Mouse (Mus musculus) cerebral cortex, adult 2 months (tissue): Measurements from ENCODE around the gene Cisd3.

ENCODE experiments used
- WGBS: fragments of 180-500 bp; shearing (Covaris S2); methylation state at CpG from one replicate; pipeline ENCODE4 v1.1.7; 2018; 5-methylcytosine and 5-hydroxymethylcytosine counted together

Gene Cisd3

DNA sequence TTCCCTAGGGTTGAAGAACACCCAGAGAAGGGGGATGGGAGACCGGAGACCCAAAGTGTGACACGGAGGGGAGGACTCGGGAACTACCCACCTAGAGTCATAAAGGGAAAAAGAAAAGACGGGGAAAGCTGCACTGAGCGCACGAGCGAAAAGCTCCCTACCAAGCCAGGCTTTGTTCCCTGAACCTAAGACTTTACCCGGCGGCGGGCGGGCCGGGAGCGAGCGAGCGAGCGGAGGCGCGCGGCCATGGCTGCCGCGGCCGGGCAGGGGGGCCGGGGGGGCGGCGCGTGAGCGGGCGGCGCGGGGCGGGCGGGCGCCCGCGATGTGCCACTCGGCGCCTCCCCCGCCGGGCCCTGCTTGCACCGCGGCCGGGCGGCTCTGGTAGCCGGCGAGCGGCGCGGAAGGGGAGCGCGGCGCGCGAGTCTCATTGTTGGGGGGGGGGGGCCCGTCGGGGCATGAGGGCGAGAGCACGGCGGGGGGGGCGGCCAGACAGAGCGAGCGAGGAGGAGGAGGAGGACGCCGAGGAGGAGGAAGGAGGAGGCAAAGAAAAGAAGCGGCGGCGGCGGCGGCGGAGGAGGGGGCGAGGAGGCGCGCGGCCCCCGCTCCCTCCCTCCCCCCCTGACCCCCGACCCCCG, 22.6 kb upstream of the Cisd3 start, which contains the start of gene Mllt6:
Gene Mllt6 (plus strand): TSS at position 522 of the 635 bp plus-strand sequence.
- WGBS: 1% methylated on average over 50 of the region's 76 CpGs

DNA sequence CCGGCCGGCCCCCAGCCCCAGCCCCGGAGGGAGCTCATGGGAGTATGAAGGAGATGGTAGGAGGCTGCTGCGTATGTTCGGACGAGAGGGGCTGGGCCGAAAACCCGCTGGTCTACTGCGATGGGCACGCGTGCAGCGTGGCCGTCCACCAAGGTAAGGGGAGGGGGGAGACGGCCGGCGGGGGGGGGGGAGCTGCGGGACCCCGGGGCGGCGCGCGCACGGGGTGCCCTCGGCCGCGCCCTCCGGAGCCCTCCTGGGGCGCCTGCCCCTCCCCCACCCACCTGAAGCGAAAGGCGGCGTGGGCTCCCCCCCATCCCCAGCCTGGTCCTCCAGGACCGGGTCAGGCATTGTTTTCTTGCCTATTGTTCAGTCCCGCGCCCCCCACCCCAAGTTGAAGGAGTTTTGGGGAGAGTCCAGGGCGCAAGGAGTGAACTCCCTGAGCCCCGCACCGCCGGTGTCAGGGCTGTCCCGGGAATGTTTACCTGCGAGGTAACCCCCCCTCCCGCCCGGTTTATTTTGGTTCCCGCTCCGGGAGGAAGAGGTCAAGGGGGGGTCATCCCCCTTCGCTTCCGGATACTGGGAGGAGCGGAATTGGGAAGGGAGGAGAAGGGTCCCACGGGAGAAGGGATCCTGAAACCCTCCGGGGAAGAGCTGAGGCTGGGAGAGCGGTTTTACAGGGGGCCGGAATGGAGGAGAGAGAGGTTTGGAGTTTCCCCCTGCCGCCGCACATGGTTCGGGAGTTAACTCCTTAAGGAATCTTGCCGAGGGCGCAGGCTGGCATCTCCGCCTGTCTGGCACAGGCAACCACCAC, 21.9 kb upstream of the Cisd3 start:
- WGBS: under 1% methylated on average over 30 of the region's 57 CpGs

DNA sequence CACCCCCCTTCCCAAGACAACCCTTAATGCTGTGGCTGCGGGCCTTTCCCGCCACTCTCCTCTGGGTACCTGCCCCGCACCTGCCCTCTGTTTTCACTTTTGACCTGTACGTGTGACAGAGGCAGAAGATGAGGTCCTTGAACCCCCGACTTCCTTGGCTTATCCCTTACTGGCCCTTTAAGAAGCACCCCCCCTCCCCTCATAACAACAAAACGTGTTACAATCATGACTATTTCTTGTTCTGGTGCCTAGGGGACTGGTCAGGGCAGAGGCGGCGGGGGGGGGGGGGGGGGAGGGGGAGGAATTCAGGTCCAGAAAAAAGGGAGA, 21.3 kb upstream of the Cisd3 start:
- 7% methylated on average over 8 of the region's 8 CpGs for WGBS

DNA sequence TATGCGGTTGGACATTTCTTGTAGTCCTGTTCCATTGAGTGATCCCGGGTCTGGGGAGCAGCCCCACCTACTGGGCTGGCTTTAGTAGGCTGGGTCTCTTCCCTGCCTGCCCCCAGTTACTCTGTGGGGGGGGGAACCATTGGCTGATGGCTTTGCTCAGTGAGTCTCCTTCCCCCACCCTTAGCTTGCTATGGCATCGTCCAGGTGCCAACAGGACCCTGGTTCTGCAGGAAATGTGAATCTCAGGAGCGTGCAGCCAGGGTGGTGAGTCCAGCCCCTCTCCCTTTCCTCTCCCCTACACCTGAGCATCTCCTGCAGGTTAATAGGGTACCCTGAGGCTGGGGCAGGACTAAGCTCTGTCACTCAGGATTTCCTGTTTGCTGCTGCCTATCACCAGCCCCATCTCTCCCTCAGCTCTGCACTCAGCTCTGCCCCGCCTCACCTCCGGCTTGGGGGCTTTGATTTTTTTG, 20.8 kb upstream of the Cisd3 start:
- WGBS: 37% methylated on average over 6 of the region's 6 CpGs

DNA sequence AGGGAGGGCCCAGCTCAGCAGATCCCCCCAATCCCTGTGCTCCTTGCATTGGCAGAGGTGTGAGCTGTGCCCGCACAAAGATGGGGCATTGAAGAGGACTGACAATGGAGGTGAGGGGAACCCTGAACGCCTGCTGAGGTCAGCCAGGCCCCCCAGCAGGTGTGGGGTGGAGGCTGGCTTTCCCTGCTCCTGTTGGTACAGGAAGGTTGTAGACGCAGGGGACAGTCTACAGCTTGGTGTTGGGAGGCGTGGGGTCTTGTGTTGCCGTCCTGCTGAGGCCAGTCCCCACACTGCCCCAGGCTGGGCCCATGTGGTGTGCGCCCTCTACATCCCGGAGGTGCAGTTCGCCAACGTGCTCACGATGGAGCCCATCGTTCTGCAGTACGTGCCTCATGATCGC, 20.2 kb upstream of the Cisd3 start:
- 90% methylated on average over 13 of the region's 13 CpGs for WGBS

DNA sequence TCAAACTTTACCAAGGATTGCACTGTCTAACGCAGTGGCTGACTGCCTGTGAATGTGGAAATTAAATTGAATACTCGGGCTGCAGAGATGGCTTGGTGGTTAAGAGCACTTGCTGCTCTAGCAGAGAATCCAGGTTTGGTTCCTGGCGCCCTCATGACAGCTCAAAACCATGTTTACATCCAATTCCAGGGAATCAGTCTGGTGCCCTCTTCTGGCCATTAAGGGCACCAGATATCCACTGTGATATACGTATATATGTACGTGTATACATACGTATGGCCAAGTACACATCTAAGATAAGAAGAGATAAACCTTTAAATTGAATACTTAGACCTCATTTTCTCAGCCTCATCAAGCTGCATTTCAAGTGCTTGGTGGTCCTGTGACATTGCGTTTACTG, 19.4 kb upstream of the Cisd3 start:
- WGBS: 91% methylated on average over 7 of the region's 7 CpGs

DNA sequence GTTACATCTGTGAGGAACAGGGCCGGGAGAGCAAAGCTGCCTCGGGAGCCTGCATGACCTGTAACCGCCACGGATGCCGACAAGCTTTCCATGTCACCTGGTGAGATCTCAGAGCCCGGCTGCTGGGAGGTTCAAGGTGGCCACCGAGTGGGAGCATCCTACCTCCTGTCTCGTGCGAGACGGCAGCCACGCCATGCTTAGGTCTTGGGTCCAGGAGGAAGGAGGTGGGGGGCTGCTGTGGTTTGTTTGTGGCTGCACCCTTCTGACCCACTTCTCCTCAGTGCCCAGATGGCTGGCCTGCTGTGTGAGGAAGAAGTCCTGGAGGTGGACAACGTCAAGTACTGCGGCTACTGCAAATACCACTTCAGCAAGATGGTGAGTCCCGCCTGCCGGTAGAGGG, 18.8 kb upstream of the Cisd3 start:
- WGBS: 82% methylated on average over 15 of the region's 15 CpGs

DNA sequence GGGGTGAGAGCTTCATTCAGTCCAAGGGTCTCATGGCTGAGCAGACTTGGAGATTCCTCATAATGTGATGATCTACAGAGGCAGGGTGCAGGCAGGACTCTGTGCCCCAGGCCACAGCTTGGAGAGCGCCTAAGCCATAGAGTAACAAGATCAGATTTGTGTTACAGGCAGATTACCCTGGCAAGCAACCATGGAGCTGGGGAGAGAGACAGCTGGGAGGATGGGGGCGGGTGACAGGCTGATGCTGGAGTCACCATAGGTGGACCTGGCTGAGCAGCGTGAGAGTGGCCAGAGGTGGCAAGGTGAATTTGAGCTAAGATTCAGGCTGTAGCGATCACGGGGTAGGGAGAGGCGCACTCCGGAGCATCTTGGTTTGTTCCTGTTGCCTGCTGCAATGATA, 17.5 kb upstream of the Cisd3 start:
- 85% methylated on average over 7 of the region's 7 CpGs for WGBS

DNA sequence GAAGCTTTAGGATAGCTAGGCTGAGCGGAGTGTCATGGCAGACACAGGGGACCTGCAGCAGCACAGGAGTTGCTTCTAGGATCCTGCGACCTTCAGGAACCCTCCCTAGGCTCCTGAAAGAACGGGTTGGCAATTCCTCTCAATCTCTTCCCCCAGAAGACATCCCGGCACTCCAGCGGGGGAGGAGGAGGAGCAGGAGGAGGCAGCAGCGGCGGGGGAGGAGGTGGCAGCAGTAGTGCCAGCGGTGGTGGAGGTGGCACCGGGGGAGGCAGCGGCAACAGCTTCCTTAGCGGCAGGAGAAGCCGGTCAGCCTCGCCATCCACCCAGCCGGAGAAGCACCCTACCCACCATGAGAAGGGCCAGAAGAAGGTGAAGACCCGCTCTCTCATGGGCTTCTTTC, 16.4 kb upstream of the Cisd3 start:
- WGBS: 42% methylated on average over 15 of the region's 15 CpGs

DNA sequence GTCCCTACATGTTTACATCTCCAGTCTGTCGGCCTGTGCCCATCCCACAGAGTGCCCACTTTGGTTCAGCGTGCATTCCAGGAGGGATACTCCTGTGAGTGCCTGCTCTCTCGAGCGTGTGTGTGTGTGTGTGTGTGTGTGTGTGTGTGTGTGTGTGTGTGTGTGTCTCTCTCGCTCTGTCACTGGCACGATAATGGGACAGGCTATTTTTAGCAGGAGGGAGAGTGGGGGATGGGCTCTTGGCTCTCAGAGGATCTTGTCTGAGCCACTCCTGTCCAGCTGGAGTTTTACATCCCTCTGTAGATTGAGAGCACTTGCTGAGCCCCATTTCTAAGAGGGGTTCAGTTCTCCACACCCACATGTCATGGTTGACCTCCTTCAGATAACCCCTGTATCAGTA, 15.8 kb upstream of the Cisd3 start:
- 14% methylated on average over 6 of the region's 6 CpGs for WGBS

DNA sequence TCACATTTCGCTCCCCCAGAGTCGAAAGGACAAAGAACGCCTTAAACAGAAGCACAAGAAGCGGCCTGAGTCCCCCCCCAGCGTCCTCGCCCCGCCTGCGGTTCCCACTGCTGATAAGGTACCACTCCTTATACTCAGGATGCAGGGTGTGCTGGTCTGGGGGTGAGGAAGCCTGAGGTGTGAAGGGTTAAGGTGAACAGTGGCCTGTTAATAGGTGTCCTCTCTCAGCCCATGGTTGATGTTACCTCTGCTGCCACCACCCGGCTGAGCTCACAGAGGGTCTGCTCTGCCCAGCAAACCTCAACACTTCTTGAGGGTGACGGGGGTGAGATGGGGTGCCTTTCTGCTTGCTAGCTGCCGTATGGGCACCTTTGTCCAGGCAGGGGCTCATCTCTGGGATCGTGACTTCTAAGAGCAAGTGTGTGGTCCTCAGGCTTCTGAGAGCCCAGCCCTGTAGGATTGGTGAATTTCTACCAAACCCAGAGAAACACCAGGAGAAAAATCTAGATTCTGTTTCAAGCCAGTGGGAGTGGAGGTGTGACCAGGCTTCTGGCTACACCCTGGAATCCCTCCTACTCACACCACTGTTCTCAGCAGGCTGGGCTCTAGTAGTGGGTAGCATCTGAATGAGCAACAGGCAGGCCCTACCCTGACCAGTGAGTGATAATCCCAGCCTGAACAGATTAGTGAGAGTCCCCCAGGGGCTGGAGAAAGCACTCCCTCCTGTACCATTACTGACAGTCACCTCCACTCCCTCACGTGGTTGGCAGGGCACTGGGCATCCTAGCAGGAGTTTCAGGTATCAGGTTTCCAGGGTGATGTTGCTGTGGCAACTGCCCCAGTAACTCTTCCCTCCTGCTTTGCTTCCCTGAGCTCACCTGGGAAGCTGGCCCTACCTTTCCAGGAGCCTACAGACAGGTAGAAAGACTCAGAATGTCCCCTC, 15.1 kb upstream of the Cisd3 start:
- WGBS: 69% methylated on average over 13 of the region's 13 CpGs

DNA sequence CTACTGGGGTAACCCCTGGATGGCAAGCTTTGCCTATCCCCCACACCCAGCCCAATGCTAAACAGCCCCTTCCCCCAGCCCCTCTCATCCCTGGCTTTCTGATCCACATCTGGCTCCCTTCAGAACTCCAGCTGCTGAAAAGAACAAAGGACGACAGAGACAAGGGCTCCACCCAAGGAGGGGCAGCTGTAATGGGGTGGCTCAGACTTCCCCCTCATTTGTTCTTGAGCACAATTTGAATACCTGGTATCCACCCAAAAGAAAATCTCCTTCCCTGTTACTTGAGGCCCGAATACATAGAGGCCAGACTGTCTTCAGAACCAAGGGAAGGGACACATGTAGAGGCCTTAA, 14.5 kb upstream of the Cisd3 start:
- 53% methylated on average over 2 of the region's 2 CpGs for WGBS

DNA sequence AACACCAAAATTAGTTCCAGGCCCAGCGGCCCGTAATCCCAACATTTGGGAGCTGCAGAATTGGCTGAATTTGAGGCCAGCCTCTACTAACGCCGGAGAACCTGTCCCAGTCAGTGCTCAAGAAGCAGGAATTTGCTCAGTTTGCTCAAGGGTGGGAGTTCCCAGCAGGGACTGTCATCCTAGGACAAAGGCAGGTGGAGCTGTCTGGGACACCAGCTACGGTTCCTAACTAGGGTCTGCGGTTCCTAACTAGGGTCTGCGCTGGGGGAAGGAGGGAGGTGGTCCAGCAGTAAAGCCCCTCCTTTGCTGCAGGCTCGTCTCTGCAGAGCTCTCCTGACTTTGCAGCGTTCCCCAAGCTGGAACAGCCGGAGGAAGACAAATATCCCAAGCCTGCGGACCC, 12.5 kb upstream of the Cisd3 start:
- WGBS: 90% methylated on average over 11 of the region's 11 CpGs

DNA sequence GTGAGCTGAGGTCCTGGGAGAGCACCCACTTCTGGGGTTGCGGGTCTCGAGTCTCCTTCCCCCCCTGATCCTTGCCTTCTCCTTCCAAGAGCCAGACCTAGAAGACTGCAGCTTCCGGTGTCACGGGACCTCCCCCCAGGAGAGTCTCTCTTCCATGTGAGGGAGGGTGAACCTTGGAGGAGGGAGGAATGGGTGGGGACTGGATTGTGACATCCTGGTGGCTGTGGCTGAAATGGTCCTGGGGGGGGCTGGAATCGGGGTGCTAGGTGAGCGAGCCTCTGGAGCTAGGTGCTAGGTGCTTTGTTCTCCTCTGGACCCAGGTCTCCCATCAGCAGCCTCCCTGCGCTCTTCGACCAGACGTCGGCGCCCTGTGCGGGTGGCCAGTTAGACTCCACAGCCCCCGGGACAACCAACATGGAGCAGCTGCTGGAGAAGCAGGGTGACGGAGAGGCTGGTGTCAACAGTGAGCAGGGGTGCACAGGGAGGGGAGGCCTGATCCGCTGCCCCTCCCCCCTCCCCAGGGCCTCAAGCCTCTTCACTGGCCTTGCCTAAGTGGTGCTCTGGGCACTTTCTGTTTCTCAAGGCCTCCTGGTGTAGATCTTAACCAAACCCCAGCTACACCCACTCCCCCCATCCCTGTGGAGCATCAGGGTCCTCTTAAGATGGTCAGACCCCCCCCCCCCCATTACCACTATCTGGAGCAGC, 9.4 kb upstream of the Cisd3 start:
- 91% methylated on average over 15 of the region's 15 CpGs for WGBS

DNA sequence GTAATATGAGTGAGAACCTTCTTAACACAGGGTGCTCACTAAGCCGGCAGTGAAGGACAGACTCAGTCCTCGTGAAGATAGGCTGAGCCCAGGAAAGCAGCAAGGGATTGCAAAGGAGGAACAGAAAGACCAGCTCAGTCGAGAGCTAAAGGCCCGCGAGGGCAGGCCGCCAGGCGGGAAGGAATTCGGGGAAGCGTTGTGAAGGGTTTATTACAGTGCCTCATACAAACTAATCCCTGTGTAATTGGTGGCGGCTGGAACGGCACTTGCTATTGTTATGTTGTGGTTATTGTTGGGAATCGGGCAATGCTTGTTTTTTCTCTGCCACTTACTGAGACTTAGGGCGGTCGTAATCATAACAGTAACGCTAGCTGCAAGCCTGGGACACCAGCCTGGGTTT, 8.2 kb upstream of the Cisd3 start:
- whole genome bisulfite sequencing: 66% methylated on average over 15 of the region's 15 CpGs

DNA sequence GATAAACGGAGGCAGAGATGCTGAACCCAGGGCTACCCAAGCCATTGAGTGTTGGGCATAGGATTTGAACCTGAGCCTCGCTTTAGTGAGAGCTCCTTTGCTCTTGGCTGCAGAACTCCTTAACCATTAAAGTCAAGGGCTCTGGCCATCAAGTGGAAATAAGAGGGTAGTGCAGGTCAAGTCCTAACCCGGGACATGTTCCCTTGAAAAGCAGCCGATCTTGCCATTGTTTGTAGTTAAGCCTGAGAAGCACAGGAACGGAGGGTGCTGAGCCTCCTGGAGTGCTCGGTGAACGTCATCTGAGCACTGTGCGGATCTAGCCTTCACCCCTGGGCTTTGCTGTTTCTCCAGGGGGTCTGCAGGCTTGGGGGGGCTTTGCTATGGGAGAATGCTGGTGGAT, 7.8 kb upstream of the Cisd3 start:
- WGBS: 73% methylated on average over 8 of the region's 8 CpGs

DNA sequence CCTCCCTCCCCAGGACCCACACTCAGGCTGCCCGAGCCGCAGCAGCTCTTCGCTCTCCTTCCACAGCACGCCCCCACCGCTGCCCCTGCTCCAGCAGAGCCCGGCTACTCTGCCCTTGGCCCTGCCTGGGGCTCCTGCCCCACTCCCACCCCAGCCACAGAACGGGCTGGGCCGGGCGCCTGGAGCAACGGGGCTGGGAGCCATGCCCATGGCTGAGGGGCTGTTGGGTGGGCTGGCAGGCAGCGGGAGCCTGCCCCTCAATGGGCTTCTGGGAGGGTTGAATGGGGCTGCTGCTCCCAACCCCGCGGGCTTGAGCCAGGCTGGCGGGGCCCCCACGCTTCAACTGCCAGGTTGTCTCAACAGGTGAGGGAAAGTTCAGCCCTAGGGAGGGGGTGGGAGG, 7.3 kb upstream of the Cisd3 start:
- 75% methylated on average over 14 of the region's 15 CpGs for WGBS

DNA sequence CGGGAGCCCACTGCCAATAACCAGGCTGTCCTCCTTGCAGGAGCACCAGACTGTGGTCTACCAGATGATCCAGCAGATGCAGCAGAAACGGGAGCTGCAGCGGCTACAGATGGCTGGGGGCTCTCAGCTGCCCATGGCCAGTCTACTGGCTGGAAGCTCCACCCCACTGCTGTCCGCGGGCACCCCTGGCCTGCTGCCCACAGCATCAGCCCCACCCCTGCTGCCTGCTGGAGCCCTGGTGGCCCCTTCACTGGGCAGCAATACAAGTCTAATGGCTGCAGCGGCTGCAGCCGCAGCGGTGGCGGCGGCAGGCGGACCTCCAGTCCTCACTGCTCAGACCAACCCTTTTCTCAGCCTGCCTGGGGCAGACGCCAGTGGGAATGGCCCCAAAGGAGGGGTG, 5.2 kb upstream of the Cisd3 start:
- 56% methylated on average over 12 of the region's 12 CpGs for WGBS

DNA sequence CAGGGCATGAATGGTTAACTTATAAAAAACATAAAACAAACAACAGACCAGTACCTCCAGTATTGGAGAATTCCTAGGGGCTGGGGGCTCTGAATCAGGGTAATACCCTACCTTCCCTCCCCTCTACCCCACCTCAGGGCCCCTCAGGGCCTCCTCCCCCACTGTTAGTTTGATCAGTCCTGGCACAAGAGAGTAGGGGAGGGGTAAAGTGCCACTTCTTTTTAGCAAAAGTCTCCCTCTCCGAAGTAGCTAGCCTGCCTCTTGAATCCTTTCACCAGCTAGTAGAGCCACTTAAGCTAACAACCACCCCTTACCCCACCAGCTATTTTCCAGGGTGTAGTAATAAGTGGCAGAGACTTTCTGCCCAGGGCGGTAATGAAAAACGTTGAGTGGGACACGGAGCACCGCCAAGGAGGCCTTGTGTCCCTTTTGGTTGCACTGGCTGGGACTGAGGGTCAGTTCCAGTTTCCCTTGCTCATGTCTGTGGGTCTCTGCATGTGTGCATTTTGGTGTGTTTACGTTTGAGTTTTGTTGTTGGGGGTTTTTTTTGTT, 3.0 kb upstream of the Cisd3 start:
- 79% methylated on average over 6 of the region's 6 CpGs for WGBS

DNA sequence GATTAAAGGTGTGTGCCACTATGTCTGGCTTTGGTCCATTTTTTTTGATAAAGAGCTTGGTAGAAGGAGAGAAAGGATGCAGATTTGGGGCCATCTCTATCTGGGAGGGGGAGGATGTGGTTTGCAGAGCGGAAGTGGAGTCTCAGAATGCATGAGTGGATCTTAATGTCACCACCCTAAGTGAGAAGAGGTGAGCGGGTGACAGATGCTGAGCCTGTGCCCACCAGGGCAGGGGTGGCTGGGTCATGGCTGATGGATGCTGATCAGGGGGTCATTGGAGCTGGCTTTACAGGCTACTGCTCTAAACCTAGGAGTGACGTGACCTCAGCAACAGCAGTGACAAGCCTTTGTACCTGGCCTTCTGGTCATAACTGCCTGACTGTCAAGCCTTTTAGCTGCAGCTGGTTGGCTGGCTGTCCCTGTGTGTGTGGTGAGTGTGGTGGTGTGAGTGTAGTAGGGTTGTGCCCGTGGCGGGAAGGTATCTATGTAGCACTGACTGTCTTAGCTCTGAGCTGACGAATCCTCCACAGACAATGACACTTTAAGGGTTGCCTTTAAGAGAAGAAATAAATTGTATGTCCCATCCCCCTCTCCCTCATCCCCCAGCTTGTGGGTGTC, 1.5 kb upstream of the Cisd3 start:
- 81% methylated on average over 6 of the region's 6 CpGs for WGBS

DNA sequence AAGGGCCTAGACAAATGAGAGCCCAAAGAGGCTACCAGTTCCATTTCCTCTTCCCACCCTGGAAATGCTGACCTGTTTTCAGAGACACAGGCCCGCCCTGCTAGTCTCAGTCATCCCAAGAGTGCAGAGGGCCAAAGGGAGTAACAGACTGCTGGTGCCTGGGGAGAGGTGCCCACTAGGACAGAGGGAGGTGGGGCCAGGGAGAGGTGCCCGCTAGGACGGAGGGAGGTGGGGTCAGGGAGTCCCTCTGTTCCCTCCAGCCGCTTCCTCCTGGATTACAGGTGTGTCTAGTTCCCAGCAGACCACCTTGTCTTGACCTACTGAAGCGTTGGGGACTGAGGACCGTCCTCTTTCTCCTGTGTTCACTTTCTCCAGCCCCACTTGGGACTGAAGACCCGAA, 860 bp upstream of the Cisd3 start:
- 58% methylated on average over 7 of the region's 7 CpGs for WGBS
